Mouse (Mus musculus) E14TG2a.4 (cell line): Measurements from ENCODE around the gene Efna5.

Source experiments
- CTCF ChIP-seq: conservative IDR thresholded peaks from 2 replicates; pipeline ENCODE4 v1.5.1; 2014; ENCODE audit warnings: low read length
- NANOG ChIP-seq: IDR thresholded peaks from 2 replicates; pipeline ENCODE4 v1.6.1; 2014; ENCODE audit warnings: borderline replicate concordance, low read length, mixed read lengths
- POU5F1 ChIP-seq: IDR thresholded peaks from 2 replicates; pipeline ENCODE4 v1.6.1; 2014; ENCODE audit warnings: low read length, borderline replicate concordance

- TF ChIP-seq CTCF (no peak), NANOG (no peak), POU5F1 (no peak)
Observed at GRCm38 (mm10) chr17:62628474-62628873, 252.6 kb downstream of the Efna5 start.
